Mouse (Mus musculus): ENCODE data around the gene Cpsf2. TPM values are rescaled to one million over a fixed set of nuclear protein-coding genes. Genes with fewer than 3 reads are reported as not detected.
"Not testable (repeated sequence)": the region's sequence is repeated elsewhere in the genome, so short reads cannot be mapped to it uniquely, and the experiment has no call there.

Gene Cpsf2
- polyA plus RNA-seq, 1 experiment from 2014 or later = 23.7 TPM

DNA sequence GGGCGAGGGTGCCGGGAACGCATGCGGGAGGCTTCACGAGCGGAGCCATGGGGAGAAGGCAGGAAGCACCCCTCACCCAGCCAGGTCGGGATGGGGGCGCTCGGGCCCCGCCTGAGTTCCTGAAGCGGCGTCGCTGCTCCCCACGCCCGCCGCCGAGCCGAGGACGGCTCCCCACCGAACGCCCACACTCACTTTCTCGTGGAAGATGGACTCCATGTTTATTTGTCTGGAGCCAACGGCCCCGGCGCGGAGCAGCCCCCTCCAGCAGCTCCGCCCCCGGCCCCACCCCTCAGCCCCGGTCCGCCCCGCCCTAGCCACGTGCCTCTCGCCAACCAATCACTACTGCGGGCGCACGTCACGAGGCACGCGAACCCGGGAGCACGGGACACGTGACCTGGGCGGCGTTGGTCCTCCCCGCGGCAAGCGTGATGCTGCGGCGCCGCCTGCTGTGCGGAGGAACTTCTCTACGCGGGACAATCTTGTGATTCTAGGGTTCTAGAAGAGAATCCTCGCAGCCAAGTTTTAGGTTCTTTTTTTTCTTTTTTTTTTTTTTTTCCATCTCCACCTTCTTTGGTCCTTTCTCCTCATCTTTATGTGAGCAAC lies 17.7 kb upstream of the Cpsf2 start, which contains the start of gene Atxn3:
Gene Atxn3 (minus strand): TSS at position 305 of the 603 bp plus-strand sequence.
- Histone ChIP-seq H3K27me3 (ENCODE audit: control insufficient read depth, insufficient read depth, low read length) (no peaks in the 10 kb centered on the region), H3K4me1 (ENCODE audit: control insufficient read depth, insufficient read depth, low read length) (peaks cover 9% of the 10 kb centered on the region), H3K27ac (ENCODE audit: low read length) (peak within 1 kb of the TSS; percentile 73), H3K9ac (ENCODE audit: low read length) (peak within 1 kb of the TSS; percentile 89), H3K9me3 (replicated peaks; ENCODE audit: control insufficient read depth, low read length) (no peaks in the 10 kb centered on the region), H3K4me2 (ENCODE audit: low read depth, low read length) (peak within 1 kb of the TSS; percentile 76), H3K36me3 (ENCODE audit: control insufficient read depth, insufficient read depth, low read length) (no peaks in the 10 kb centered on the region), H3K4me3 (replicated peaks; ENCODE audit: low read length) (peak within 1 kb of the TSS; percentile 95)
- WGBS = under 1% methylated on average over 53 of the region's 54 CpGs
- peak; percentile 99 for ATAC-seq (ENCODE audit: insufficient read depth, low FRiP score)

DNA sequence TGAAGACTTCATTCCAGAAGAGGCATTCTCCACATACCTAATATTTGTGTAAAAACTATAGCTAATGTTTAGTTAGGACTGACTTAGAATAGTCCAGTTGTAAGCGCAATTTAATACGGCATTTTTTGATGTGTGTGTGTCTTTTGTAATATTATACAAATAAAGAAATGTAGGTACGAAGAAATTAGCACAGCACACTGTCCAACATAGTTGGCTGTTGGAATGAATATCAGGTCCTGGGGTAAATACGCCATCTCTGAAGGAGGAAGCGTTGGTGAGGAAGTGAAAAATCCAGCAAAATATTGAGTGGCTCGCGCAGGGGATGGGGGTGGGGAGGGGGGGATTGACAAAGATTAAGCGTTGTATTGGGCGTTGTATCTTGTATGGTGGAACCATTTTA lies 17.2 kb upstream of the Cpsf2 start:
- H3K9ac ChIP-seq (ENCODE audit: low read length) = 0 out of 2 replicates have a peak overlapping the region, but pooled peaks have one; percentile 43
- 0 out of 2 replicates have a peak overlapping the region, but pooled peaks have one; percentile 21 for H3K27ac ChIP-seq (ENCODE audit: low read length)
- H3K4me2 ChIP-seq (ENCODE audit: low read depth, low read length) = peak overlapping the region; percentile 53
- H3K4me1 ChIP-seq (ENCODE audit: control insufficient read depth, insufficient read depth, low read length) = peaks cover 9% of the 10 kb centered on the region
- WGBS = 39% methylated on average over 9 of the region's 9 CpGs
- H3K4me3 ChIP-seq (replicated peaks; ENCODE audit: low read length) = peak overlapping the region; percentile 95
- H3K36me3 ChIP-seq (ENCODE audit: control insufficient read depth, insufficient read depth, low read length) = no peaks in the 10 kb centered on the region
- no peak for ATAC-seq (ENCODE audit: insufficient read depth, low FRiP score)
- H3K27me3 ChIP-seq (ENCODE audit: control insufficient read depth, insufficient read depth, low read length) = no peaks in the 10 kb centered on the region
- no peaks in the 10 kb centered on the region for H3K9me3 ChIP-seq (replicated peaks; ENCODE audit: control insufficient read depth, low read length)

DNA sequence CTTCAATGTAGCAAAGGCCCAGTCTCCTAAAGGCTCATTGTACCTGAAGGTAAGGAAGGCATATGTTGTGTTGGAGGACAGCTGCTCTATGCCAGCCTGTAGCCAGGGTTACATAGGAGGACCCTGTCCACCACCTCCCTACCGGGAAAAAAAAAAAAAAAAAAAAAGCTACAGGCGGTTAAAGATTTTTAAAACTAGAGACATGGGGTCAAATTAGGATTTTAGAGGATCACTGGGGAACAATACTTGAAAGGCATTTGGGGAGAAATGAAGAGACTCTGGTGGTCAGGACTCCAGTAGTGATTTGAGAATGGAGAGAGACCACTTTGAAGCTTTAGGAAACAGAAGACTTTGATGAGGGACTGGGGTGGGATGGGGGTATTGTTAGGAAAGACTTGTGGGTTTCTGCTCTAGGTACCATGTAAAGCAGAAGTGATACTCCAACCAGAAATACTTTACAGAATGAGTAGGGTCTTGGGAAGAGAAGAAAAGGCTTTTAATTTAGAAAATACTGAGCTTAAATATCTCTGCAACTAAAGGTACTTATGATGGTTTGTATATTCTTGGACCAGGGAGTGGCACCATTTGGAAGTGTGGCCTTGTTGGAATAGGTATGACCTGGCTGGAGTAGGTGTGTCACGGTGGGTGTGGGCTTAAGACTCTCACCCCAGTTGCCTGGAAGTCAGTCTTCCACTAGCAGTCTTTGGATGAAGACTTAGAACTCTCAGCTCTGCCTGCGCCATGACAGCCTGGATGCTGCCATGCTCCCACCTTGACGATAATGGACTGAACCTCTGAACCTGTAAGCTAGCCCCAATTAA lies 16.6 kb upstream of the Cpsf2 start:
- not testable (repeated sequence) for H3K4me3 ChIP-seq (replicated peaks; ENCODE audit: low read length); H3K9me3 ChIP-seq (replicated peaks; ENCODE audit: control insufficient read depth, low read length); H3K27me3 ChIP-seq (ENCODE audit: control insufficient read depth, insufficient read depth, low read length); H3K4me1 ChIP-seq (ENCODE audit: control insufficient read depth, insufficient read depth, low read length); H3K36me3 ChIP-seq (ENCODE audit: control insufficient read depth, insufficient read depth, low read length); ATAC-seq (ENCODE audit: insufficient read depth, low FRiP score)
- Histone ChIP-seq H3K9ac (ENCODE audit: low read length) (0 out of 2 replicates have a peak overlapping the region, but pooled peaks have one; percentile 43), H3K4me2 (ENCODE audit: low read depth, low read length) (peak overlapping the region; percentile 53), H3K27ac (ENCODE audit: low read length) (0 out of 2 replicates have a peak overlapping the region, but pooled peaks have one; percentile 21)
- WGBS = 84% methylated on average over 5 of the region's 5 CpGs

DNA sequence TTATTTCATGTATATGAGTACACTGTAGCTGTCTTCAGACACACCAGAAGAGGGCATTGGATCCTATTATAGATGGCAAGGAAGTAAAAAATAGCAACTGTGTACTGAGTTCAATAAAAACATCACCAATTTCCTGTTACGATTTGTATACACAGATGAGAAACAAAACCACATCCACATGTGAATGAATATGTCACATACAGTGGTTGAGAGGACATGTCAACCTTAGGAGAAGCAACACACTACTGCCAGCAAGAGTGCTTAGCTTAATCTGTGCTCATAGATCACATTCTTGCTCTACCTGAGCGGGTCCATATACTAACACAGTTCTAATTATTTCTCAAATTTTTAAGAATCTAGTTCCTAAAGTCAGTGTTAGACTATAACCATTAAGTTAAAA lies 4.5 kb upstream of the Cpsf2 start:
- Histone ChIP-seq H3K36me3 (ENCODE audit: control insufficient read depth, insufficient read depth, low read length) (0 out of 2 replicates have a peak, but pooled peaks cover 2% of the 10 kb centered on the region), H3K9me3 (replicated peaks; ENCODE audit: control insufficient read depth, low read length) (no peaks in the 10 kb centered on the region), H3K9ac (ENCODE audit: low read length) (no peak overlapping the region), H3K27ac (ENCODE audit: low read length) (no peak overlapping the region), H3K4me2 (ENCODE audit: low read depth, low read length) (no peak overlapping the region), H3K27me3 (ENCODE audit: control insufficient read depth, insufficient read depth, low read length) (no peaks in the 10 kb centered on the region), H3K4me1 (ENCODE audit: control insufficient read depth, insufficient read depth, low read length) (no peaks in the 10 kb centered on the region), H3K4me3 (replicated peaks; ENCODE audit: low read length) (no peak overlapping the region)
- 94% methylated on average over 2 of the region's 2 CpGs for WGBS
- ATAC-seq (ENCODE audit: insufficient read depth, low FRiP score) = no peak

DNA sequence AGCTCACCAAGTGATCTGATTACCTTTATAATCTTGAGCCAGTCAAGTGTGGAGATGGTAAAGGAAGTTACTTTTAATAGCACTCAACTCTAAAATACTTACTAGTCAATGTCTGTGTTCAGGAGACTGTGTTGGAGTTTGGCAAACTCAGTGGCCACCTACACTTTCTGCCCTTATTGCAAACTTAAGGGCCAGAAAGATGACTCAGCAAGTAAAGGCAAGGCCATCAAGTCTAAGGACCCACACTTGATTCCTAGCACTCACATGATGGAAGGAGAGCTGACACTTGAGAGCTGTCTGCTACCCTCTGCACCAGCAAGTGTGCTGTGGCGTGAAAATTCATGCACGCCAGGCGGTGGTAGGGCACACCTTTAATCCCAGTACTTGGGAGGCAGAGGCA lies 3.6 kb upstream of the Cpsf2 start:
- Histone ChIP-seq H3K4me3 (replicated peaks; ENCODE audit: low read length) (no peak overlapping the region), H3K4me2 (ENCODE audit: low read depth, low read length) (no peak overlapping the region), H3K27me3 (ENCODE audit: control insufficient read depth, insufficient read depth, low read length) (no peaks in the 10 kb centered on the region), H3K4me1 (ENCODE audit: control insufficient read depth, insufficient read depth, low read length) (peaks cover 7% of the 10 kb centered on the region; the same call in 1 of the 2 replicates), H3K36me3 (ENCODE audit: control insufficient read depth, insufficient read depth, low read length) (no peaks in the 10 kb centered on the region), H3K9me3 (replicated peaks; ENCODE audit: control insufficient read depth, low read length) (no peaks in the 10 kb centered on the region), H3K9ac (ENCODE audit: low read length) (no peak overlapping the region), H3K27ac (ENCODE audit: low read length) (no peak overlapping the region)
- no peak for ATAC-seq (ENCODE audit: insufficient read depth, low FRiP score)
- WGBS = 96% methylated on average over 3 of the region's 3 CpGs

DNA sequence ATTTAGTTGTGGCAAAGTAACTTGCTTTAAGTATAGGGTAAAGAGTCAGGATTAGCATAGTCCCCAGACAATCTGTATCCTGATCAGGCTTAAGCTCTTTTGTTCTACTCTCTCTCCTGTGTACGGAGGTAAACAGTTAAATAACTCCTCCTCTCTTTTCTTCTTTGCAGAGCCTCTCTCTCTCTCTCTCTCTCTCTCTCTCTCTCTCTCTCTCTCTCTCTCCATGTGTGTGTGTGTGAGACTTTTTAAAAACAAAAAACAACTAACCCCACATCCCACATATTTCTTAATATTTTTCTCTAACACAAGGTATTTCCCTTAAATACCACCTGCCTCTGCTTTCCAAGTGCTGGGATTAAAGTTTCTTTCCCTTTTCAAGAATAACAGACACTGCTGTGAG lies 1.2 kb upstream of the Cpsf2 start:
- no peak for ATAC-seq (ENCODE audit: insufficient read depth, low FRiP score)
- peak overlapping the region; percentile 92 for H3K9ac ChIP-seq (ENCODE audit: low read length)
- peak overlapping the region; percentile 85 for H3K4me3 ChIP-seq (replicated peaks; ENCODE audit: low read length)
- no peak overlapping the region for H3K27ac ChIP-seq (ENCODE audit: low read length)
- peak overlapping the region; percentile 72 for H3K4me2 ChIP-seq (ENCODE audit: low read depth, low read length)
- H3K27me3 ChIP-seq (ENCODE audit: control insufficient read depth, insufficient read depth, low read length) = no peaks in the 10 kb centered on the region
- no peaks in the 10 kb centered on the region for H3K9me3 ChIP-seq (replicated peaks; ENCODE audit: control insufficient read depth, low read length)
- no peaks in the 10 kb centered on the region for H3K36me3 ChIP-seq (ENCODE audit: control insufficient read depth, insufficient read depth, low read length)
- H3K4me1 ChIP-seq (ENCODE audit: control insufficient read depth, insufficient read depth, low read length) = peaks cover 10% of the 10 kb centered on the region; the same call in 1 of the 2 replicates
- WGBS = 14% methylated on average over 1 of the region's 1 CpGs

DNA sequence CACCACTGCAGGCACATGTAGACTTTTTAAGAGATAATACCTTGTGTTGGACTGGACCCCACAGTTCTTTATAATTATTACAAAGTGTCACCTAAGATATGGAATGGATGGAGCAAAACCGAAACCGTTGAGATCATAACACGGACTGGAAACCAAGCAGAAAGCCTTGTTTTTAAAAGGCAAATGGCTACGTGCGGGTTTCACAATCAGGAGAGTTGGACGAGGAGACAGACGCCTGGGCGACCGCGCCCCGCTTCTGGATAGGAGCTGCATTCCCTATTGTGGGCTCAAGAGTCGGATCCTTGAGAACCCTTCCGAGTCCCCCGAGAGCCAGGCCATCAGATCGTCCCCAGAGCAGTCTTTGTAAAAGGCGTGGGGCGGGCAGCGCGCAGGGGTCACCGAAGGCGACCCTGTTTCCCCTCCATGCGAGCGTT lies 604 bp upstream of the Cpsf2 start:
- Histone ChIP-seq H3K27me3 (ENCODE audit: control insufficient read depth, insufficient read depth, low read length) (no peaks in the 10 kb centered on the region), H3K27ac (ENCODE audit: low read length) (peak overlapping the region; percentile 92), H3K9ac (ENCODE audit: low read length) (peak overlapping the region; percentile 92), H3K4me2 (ENCODE audit: low read depth, low read length) (peak overlapping the region; percentile 72), H3K36me3 (ENCODE audit: control insufficient read depth, insufficient read depth, low read length) (no peaks in the 10 kb centered on the region), H3K9me3 (replicated peaks; ENCODE audit: control insufficient read depth, low read length) (no peaks in the 10 kb centered on the region), H3K4me1 (ENCODE audit: control insufficient read depth, insufficient read depth, low read length) (peaks cover 10% of the 10 kb centered on the region; the same call in 1 of the 2 replicates), H3K4me3 (replicated peaks; ENCODE audit: low read length) (peak overlapping the region; percentile 85)
- peak; percentile 37 for ATAC-seq (ENCODE audit: insufficient read depth, low FRiP score)
- whole genome bisulfite sequencing = under 1% methylated on average over 23 of the region's 23 CpGs

DNA sequence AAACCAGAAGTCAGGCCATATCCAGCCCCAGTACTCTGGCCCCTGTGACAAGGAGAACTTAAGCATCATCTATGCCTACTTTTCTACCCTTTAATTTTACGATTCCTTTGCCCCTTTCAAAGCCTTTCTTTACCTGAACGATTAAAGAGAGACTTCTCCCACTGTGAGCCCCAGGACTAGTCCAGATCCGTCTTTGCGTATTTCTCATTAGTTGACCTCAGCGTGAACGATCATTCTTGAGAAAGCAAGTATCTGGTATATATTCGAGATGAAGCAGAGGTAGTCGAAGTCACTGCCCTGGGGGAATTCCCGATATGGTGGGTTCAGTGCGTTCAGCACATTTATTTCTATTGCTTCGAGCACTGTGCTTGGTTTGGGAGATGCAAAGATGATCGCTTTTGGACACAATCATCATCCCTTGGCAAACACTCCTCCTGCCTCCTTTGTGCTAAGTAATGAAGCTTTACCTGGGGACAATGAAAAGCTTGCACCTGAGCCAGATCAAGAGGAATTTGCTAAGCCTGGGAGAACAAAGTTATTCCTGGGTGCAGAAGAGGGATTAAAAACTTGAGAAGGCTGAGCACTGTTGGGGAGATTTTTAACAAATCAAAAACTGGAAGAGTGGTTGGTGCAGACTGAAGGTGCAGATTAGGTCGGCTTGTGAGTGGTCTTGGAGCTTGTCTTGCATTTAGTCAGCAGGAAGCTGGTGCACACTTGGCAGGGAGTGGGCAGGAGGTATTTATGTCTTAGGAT lies 1.0 kb downstream of the Cpsf2 start:
- no peaks in the 10 kb centered on the region for H3K27me3 ChIP-seq (ENCODE audit: control insufficient read depth, insufficient read depth, low read length)
- H3K4me2 ChIP-seq (ENCODE audit: low read depth, low read length) = peak overlapping the region; percentile 72
- H3K4me3 ChIP-seq (replicated peaks; ENCODE audit: low read length) = peak overlapping the region; percentile 85
- peak overlapping the region; percentile 92 for H3K9ac ChIP-seq (ENCODE audit: low read length)
- no peak for ATAC-seq (ENCODE audit: insufficient read depth, low FRiP score)
- H3K27ac ChIP-seq (ENCODE audit: low read length) = peak overlapping the region; percentile 92
- peaks cover 10% of the 10 kb centered on the region; the same call in 1 of the 2 replicates for H3K4me1 ChIP-seq (ENCODE audit: control insufficient read depth, insufficient read depth, low read length)
- no peaks in the 10 kb centered on the region for H3K9me3 ChIP-seq (replicated peaks; ENCODE audit: control insufficient read depth, low read length)
- no peaks in the 10 kb centered on the region for H3K36me3 ChIP-seq (ENCODE audit: control insufficient read depth, insufficient read depth, low read length)
- 17% methylated on average over 13 of the region's 13 CpGs for WGBS
